Mouse (Mus musculus): ENCODE measurements around the gene Cabin1. TPM values are rescaled to one million over a fixed set of nuclear protein-coding genes. Genes with fewer than 3 reads are reported as not detected.

Gene Cabin1
- polyA plus RNA-seq, 1 experiment from 2014 or later, result 30.7 TPM

DNA sequence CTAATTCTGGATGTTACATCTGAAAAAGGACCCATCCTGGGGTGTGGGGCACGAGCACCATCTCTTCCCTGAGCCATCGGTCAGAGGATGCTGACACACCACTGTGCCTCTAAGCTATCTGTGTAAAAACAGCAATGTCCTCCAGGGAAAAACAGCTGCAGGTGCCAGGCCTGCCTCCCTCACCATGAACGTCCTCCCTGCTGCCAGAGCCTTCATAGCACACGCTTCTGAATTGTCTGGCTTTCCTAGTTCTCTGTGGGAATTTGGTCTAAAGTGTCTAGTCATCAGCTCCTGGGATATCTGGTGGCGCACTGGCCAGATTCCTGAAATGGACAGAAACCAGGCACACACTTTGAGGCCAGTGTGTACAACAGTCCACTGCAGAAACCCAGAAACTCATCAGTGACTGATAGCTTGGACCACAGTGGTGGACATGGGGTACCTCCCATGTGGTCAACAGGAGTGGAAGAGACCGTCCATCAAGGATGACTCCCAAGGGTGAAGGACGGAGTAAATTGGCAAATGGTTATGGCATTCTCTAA lies 163.9 kb downstream of the Cabin1 start:
- H3K9me3 ChIP-seq (ENCODE audit: control insufficient read depth, low read length), result no peaks in the 10 kb centered on the region
- no peak overlapping the region for H3K27ac ChIP-seq (replicated peaks; ENCODE audit: low read depth, low read length)
- H3K4me3 ChIP-seq (ENCODE audit: low read depth, low read length), result no peak overlapping the region
- H3K27me3 ChIP-seq (ENCODE audit: control insufficient read depth, insufficient read depth, low read length), result no peaks in the 10 kb centered on the region
- no peak overlapping the region for H3K4me2 ChIP-seq (ENCODE audit: low read depth, severe bottlenecking)
- no peaks in the 10 kb centered on the region for H3K36me3 ChIP-seq (ENCODE audit: control insufficient read depth, insufficient read depth, low read length)
- WGBS, result 83% methylated on average over 7 of the region's 7 CpGs
- no peak for DNase-seq (ENCODE audit: low spot score)
- ATAC-seq (ENCODE audit: insufficient number of reproducible peaks, low FRiP score, low TSS enrichment, low read depth), result no peak
- H3K9ac ChIP-seq (ENCODE audit: low read length), result no peak overlapping the region
- H3K4me1 ChIP-seq (ENCODE audit: control insufficient read depth, insufficient read depth, low read length), result no peaks in the 10 kb centered on the region

Other genes with a start within 250 kb of the Cabin1 start
- 256 and 281 TPM in 2 replicates for gene Snrpd3, start 246.8 kb downstream of the Cabin1 start, polyA plus RNA-seq (2014; fragmentation: Nextera tagmentation; extraction: Ambion mirVana)
- 32.4 and 36.1 TPM in 2 replicates for gene Gucd1, start 246.4 kb downstream of the Cabin1 start, polyA plus RNA-seq (2014; fragmentation: Nextera tagmentation; extraction: Ambion mirVana)
- 0.77 and 0.91 TPM in 2 replicates for gene Lrrc75b, start 204.0 kb downstream of the Cabin1 start, polyA plus RNA-seq (2014; fragmentation: Nextera tagmentation; extraction: Ambion mirVana)
- 0.75 and 0.94 TPM in 2 replicates for gene Ggt1, start 202.7 kb downstream of the Cabin1 start, polyA plus RNA-seq (2014; fragmentation: Nextera tagmentation; extraction: Ambion mirVana)
- gene Ggt5, start 175.0 kb downstream of the Cabin1 start, polyA plus RNA-seq (2014; fragmentation: Nextera tagmentation; extraction: Ambion mirVana), result 0.41 and 0.75 TPM in 2 replicates
- gene Susd2, start 120.3 kb downstream of the Cabin1 start, polyA plus RNA-seq (2014; fragmentation: Nextera tagmentation; extraction: Ambion mirVana), result 0.98 and 1.4 TPM in 2 replicates
- gene Ddt, start 9.1 kb upstream of the Cabin1 start, polyA plus RNA-seq (2014; fragmentation: Nextera tagmentation; extraction: Ambion mirVana), result 100.0 and 107 TPM in 2 replicates
- 0.41 TPM in 1 of 2 replicates, not detected in the other for gene Gm20441, start 16.6 kb upstream of the Cabin1 start, polyA plus RNA-seq (2014; fragmentation: Nextera tagmentation; extraction: Ambion mirVana)
- 6.4 and 7.9 TPM in 2 replicates for gene Gstt3, start 17.1 kb upstream of the Cabin1 start, polyA plus RNA-seq (2014; fragmentation: Nextera tagmentation; extraction: Ambion mirVana)
- gene Gstt1, start 34.2 kb upstream of the Cabin1 start, polyA plus RNA-seq (2014; fragmentation: Nextera tagmentation; extraction: Ambion mirVana), result 4.4 and 5.5 TPM in 2 replicates
- not detected in 2 replicates for gene Gstt4, start 58.2 kb upstream of the Cabin1 start, polyA plus RNA-seq (2014; fragmentation: Nextera tagmentation; extraction: Ambion mirVana)
- 7.8 and 9.5 TPM in 2 replicates for gene Gstt2, start 73.1 kb upstream of the Cabin1 start, polyA plus RNA-seq (2014; fragmentation: Nextera tagmentation; extraction: Ambion mirVana)
- 2,626 and 2,699 TPM in 2 replicates for gene Mif, start 95.9 kb upstream of the Cabin1 start, polyA plus RNA-seq (2014; fragmentation: Nextera tagmentation; extraction: Ambion mirVana)
- gene Derl3, start 129.1 kb upstream of the Cabin1 start, polyA plus RNA-seq (2014; fragmentation: Nextera tagmentation; extraction: Ambion mirVana), result 3.8 and 3.9 TPM in 2 replicates
- 260 and 263 TPM in 2 replicates for gene Smarcb1, start 157.3 kb upstream of the Cabin1 start, polyA plus RNA-seq (2014; fragmentation: Nextera tagmentation; extraction: Ambion mirVana)
- 4.5 and 6.2 TPM in 2 replicates for gene Chchd10, start 168.8 kb upstream of the Cabin1 start, polyA plus RNA-seq (2014; fragmentation: Nextera tagmentation; extraction: Ambion mirVana)
- 66.1 and 75.2 TPM in 2 replicates for gene Mmp11, start 172.2 kb upstream of the Cabin1 start, polyA plus RNA-seq (2014; fragmentation: Nextera tagmentation; extraction: Ambion mirVana)
- gene Gm867, start 176.3 kb upstream of the Cabin1 start, polyA plus RNA-seq (2014; fragmentation: Nextera tagmentation; extraction: Ambion mirVana), result 0.31 and 0.35 TPM in 2 replicates
- 0.33 and 0.60 TPM in 2 replicates for gene Vpreb3, start 178.7 kb upstream of the Cabin1 start, polyA plus RNA-seq (2014; fragmentation: Nextera tagmentation; extraction: Ambion mirVana)
- gene Gm5134, start 190.2 kb upstream of the Cabin1 start, polyA plus RNA-seq (2014; fragmentation: Nextera tagmentation; extraction: Ambion mirVana), result 0.10 TPM in 1 of 2 replicates, not detected in the other